Mouse (Mus musculus): Measurements from ENCODE around the gene N4bp2l2. TPM values are rescaled to one million over a fixed set of nuclear protein-coding genes. Genes with fewer than 3 reads are reported as not detected.
"Not testable (repeated sequence)": the region's sequence is repeated elsewhere in the genome, so short reads cannot be mapped to it uniquely, and the experiment has no call there.

N4bp2l2 gene
- total and polyA plus RNA-seq, 2 experiments from 2014 or later, result 26.5 to 93.1 TPM

GRCm38 (mm10) chr5:150690685-150691084, 24.7 kb upstream of the N4bp2l2 start:
- no peak for TF ChIP-seq CTCF (IDR thresholded peaks at IDR 0.05; ENCODE audit: low read depth)
- Histone ChIP-seq H3K9ac (no peak overlapping the region), H3K9me3 (ENCODE audit: low read length) (no peaks in the 10 kb centered on the region), H3K4me3 (ENCODE audit: low read depth, low read length) (no peak overlapping the region), H3K27me3 (ENCODE audit: insufficient read depth, low read length) (no peaks in the 10 kb centered on the region), H3K36me3 (ENCODE audit: insufficient read depth) (no peaks in the 10 kb centered on the region; the same call in 1 of the 2 replicates), H3K4me2 (ENCODE audit: low read depth) (no peak overlapping the region), H3K4me1 (ENCODE audit: insufficient read depth) (no peaks in the 10 kb centered on the region), H3K27ac (ENCODE audit: low read depth, low read length) (no peak overlapping the region)
- DNase-seq (no peak), ATAC-seq (no peak)

GRCm38 (mm10) chr5:150682862-150683261, 16.9 kb upstream of the N4bp2l2 start:
- not testable (repeated sequence) for DNase-seq; ATAC-seq; H3K9ac ChIP-seq; H3K9me3 ChIP-seq (ENCODE audit: low read length); H3K4me1 ChIP-seq (ENCODE audit: insufficient read depth); H3K27ac ChIP-seq (ENCODE audit: low read depth, low read length); H3K4me2 ChIP-seq (ENCODE audit: low read depth); H3K36me3 ChIP-seq (ENCODE audit: insufficient read depth); H3K27me3 ChIP-seq (ENCODE audit: insufficient read depth, low read length); H3K4me3 ChIP-seq (ENCODE audit: low read depth, low read length)
- WGBS, result 95% methylated on average over 6 of the region's 6 CpGs

GRCm38 (mm10) chr5:150674866-150675265, 8.9 kb upstream of the N4bp2l2 start:
- Histone ChIP-seq H3K4me1 (ENCODE audit: insufficient read depth) (0 out of 2 replicates have a peak, but pooled peaks cover 6% of the 10 kb centered on the region), H3K36me3 (ENCODE audit: insufficient read depth) (no peaks in the 10 kb centered on the region), H3K9me3 (ENCODE audit: low read length) (no peaks in the 10 kb centered on the region), H3K27me3 (ENCODE audit: insufficient read depth, low read length) (no peaks in the 10 kb centered on the region), H3K4me2 (ENCODE audit: low read depth) (peak overlapping the region; percentile 58), H3K4me3 (ENCODE audit: low read depth, low read length) (peak overlapping the region; percentile 87), H3K27ac (ENCODE audit: low read depth, low read length) (no peak overlapping the region), H3K9ac (no peak overlapping the region; the same call in 1 of the 2 replicates)
- WGBS, result 50% methylated on average over 6 of the region's 6 CpGs
- ATAC-seq (no peak), DNase-seq (no peak)
- no peak for TF ChIP-seq CTCF (IDR thresholded peaks at IDR 0.05; ENCODE audit: low read depth)

GRCm38 (mm10) chr5:150673880-150674621, 8.1 kb upstream of the N4bp2l2 start:
- WGBS, result 3% methylated on average over 51 of the region's 91 CpGs

GRCm38 (mm10) chr5:150673153-150673835, 7.3 kb upstream of the N4bp2l2 start, which contains the start of gene Pds5b:
Pds5b (plus strand) TSS chr5:150673739.
- peak; percentile 94 for TF ChIP-seq CTCF (IDR thresholded peaks at IDR 0.05; ENCODE audit: low read depth)
- peak; percentile 99 for DNase-seq
- peak within 1 kb of the TSS; percentile 92 for H3K27ac ChIP-seq (ENCODE audit: low read depth, low read length)
- no peaks in the 10 kb centered on the region for H3K9me3 ChIP-seq (ENCODE audit: low read length)
- H3K4me2 ChIP-seq (ENCODE audit: low read depth), result peak within 1 kb of the TSS; percentile 58
- H3K36me3 ChIP-seq (ENCODE audit: insufficient read depth), result no peaks in the 10 kb centered on the region
- peak within 1 kb of the TSS; percentile 80 for H3K9ac ChIP-seq
- H3K27me3 ChIP-seq (ENCODE audit: insufficient read depth, low read length), result no peaks in the 10 kb centered on the region
- 0 out of 2 replicates have a peak, but pooled peaks cover 6% of the 10 kb centered on the region for H3K4me1 ChIP-seq (ENCODE audit: insufficient read depth)
- peak within 1 kb of the TSS; percentile 87 for H3K4me3 ChIP-seq (ENCODE audit: low read depth, low read length)
- ATAC-seq, result peak; percentile 97
- WGBS, result 16% methylated on average over 48 of the region's 49 CpGs

More at GRCm38 (mm10) chr5:150673880-150674621, 8.1 kb upstream of the N4bp2l2 start:
- Histone ChIP-seq H3K9ac (peak overlapping the region; percentile 80), H3K4me2 (ENCODE audit: low read depth) (peak overlapping the region; percentile 58), H3K4me3 (ENCODE audit: low read depth, low read length) (peak overlapping the region; percentile 87), H3K27ac (ENCODE audit: low read depth, low read length) (peak overlapping the region; percentile 92), H3K9me3 (ENCODE audit: low read length) (no peaks in the 10 kb centered on the region), H3K36me3 (ENCODE audit: insufficient read depth) (no peaks in the 10 kb centered on the region), H3K4me1 (ENCODE audit: insufficient read depth) (0 out of 2 replicates have a peak, but pooled peaks cover 6% of the 10 kb centered on the region), H3K27me3 (ENCODE audit: insufficient read depth, low read length) (no peaks in the 10 kb centered on the region)
- TF ChIP-seq CTCF (IDR thresholded peaks at IDR 0.05; ENCODE audit: low read depth), result no peak
- peak; percentile 46 for ATAC-seq
- DNase-seq, result peak; percentile 50

- DNase-seq (no peak), ATAC-seq (no peak)
- H3K27ac ChIP-seq (ENCODE audit: low read depth, low read length), result no peak overlapping the region
- no peak overlapping the region for H3K9ac ChIP-seq
- H3K36me3 ChIP-seq (ENCODE audit: insufficient read depth), result no peaks in the 10 kb centered on the region
- TF ChIP-seq CTCF (IDR thresholded peaks at IDR 0.05; ENCODE audit: low read depth), result no peak
- no peaks in the 10 kb centered on the region for H3K27me3 ChIP-seq (ENCODE audit: insufficient read depth, low read length)
- no peaks in the 10 kb centered on the region for H3K9me3 ChIP-seq (ENCODE audit: low read length)
- H3K4me2 ChIP-seq (ENCODE audit: low read depth), result no peak overlapping the region
- 0 out of 2 replicates have a peak, but pooled peaks cover 6% of the 10 kb centered on the region for H3K4me1 ChIP-seq (ENCODE audit: insufficient read depth)
- H3K4me3 ChIP-seq (ENCODE audit: low read depth, low read length), result no peak overlapping the region
- WGBS, result 92% methylated on average over 7 of the region's 7 CpGs
Observed at GRCm38 (mm10) chr5:150672343-150672742, 6.4 kb upstream of the N4bp2l2 start.

GRCm38 (mm10) chr5:150668731-150669130, 2.7 kb upstream of the N4bp2l2 start:
- Histone ChIP-seq H3K27me3 (ENCODE audit: insufficient read depth, low read length) (no peaks in the 10 kb centered on the region), H3K4me1 (ENCODE audit: insufficient read depth) (no peaks in the 10 kb centered on the region), H3K27ac (ENCODE audit: low read depth, low read length) (no peak overlapping the region), H3K36me3 (ENCODE audit: insufficient read depth) (no peaks in the 10 kb centered on the region), H3K9me3 (ENCODE audit: low read length) (no peaks in the 10 kb centered on the region), H3K4me3 (ENCODE audit: low read depth, low read length) (no peak overlapping the region), H3K9ac (no peak overlapping the region), H3K4me2 (ENCODE audit: low read depth) (no peak overlapping the region)
- DNase-seq (no peak), ATAC-seq (no peak)
- 62% methylated on average over 4 of the region's 4 CpGs for WGBS
- no peak for TF ChIP-seq CTCF (IDR thresholded peaks at IDR 0.05; ENCODE audit: low read depth)

All from forebrain, postnatal 0 days (tissue).